Mouse (Mus musculus) spleen, adult 12 weeks (tissue): Measurements from ENCODE around the gene Cnih3.

Source experiments
- DNase-seq: peaks from one replicate; pipeline ENCODE4 v3.0.0; 2022; ENCODE audit warnings: low spot score

The Cnih3 gene

GRCm38 (mm10) chr1:181353200-181354097, 1.0 kb downstream of the Cnih3 start:
- no peak for DNase-seq

GRCm38 (mm10) chr1:181355683-181356082, 3.3 kb downstream of the Cnih3 start:
- DNase-seq: no peak

- DNase-seq: no peak
Observed at GRCm38 (mm10) chr1:181357870-181358269, 5.4 kb downstream of the Cnih3 start.

- no peak for DNase-seq
Observed at GRCm38 (mm10) chr1:181358526-181358925, 6.1 kb downstream of the Cnih3 start.

- no peak for DNase-seq
Observed at GRCm38 (mm10) chr1:181360732-181361131, 8.3 kb downstream of the Cnih3 start.

- no peak for DNase-seq
Observed at GRCm38 (mm10) chr1:181364025-181364424, 11.6 kb downstream of the Cnih3 start.

GRCm38 (mm10) chr1:181365376-181365775, 12.9 kb downstream of the Cnih3 start:
- DNase-seq: no peak

GRCm38 (mm10) chr1:181368789-181369570, 16.6 kb downstream of the Cnih3 start:
- DNase-seq: no peak

- no peak for DNase-seq
Observed at GRCm38 (mm10) chr1:181370370-181370769, 17.9 kb downstream of the Cnih3 start.

GRCm38 (mm10) chr1:181371226-181371625, 18.8 kb downstream of the Cnih3 start:
- no peak for DNase-seq

- no peak for DNase-seq
Observed at GRCm38 (mm10) chr1:181372306-181372705, 19.9 kb downstream of the Cnih3 start.

- DNase-seq: no peak
Observed at GRCm38 (mm10) chr1:181374627-181375374, 22.4 kb downstream of the Cnih3 start.

- DNase-seq: no peak
Observed at GRCm38 (mm10) chr1:181376431-181376830, 24.0 kb downstream of the Cnih3 start.

- DNase-seq: peak; percentile 30
Observed at GRCm38 (mm10) chr1:181379664-181380063, 27.2 kb downstream of the Cnih3 start.

GRCm38 (mm10) chr1:181381410-181382010, 29.1 kb downstream of the Cnih3 start:
- no peak for DNase-seq

GRCm38 (mm10) chr1:181389264-181389663, 36.8 kb downstream of the Cnih3 start:
- DNase-seq: no peak

GRCm38 (mm10) chr1:181392489-181392888, 40.1 kb downstream of the Cnih3 start:
- no peak for DNase-seq

- DNase-seq: no peak
Observed at GRCm38 (mm10) chr1:181393250-181394149, 41.1 kb downstream of the Cnih3 start.

- no peak for DNase-seq
Observed at GRCm38 (mm10) chr1:181395234-181395828, 42.9 kb downstream of the Cnih3 start.

- no peak for DNase-seq
Observed at GRCm38 (mm10) chr1:181399179-181399578, 46.8 kb downstream of the Cnih3 start.
